Mouse (Mus musculus) E14TG2a.4 (cell line): ENCODE data around the gene Tmem262.
"Not testable (repeated sequence)": the region's sequence is repeated elsewhere in the genome, so short reads cannot be mapped to it uniquely, and the experiment has no call there.

Experiments used
- H3K27me3 ChIP-seq: 2 replicates; pipeline ENCODE4 v1.6.1; 2014; ENCODE audit warnings: low read length, control low read depth; ENCODE audit not compliant: insufficient read depth
- H3K36me3 ChIP-seq: 2 replicates; pipeline ENCODE4 v1.6.1; 2014; ENCODE audit warnings: low read length, control low read depth; ENCODE audit not compliant: insufficient read depth
- H3K4me1 ChIP-seq: replicated peaks from 2 replicates; pipeline ENCODE4 v1.6.1; 2014; ENCODE audit warnings: low read depth, low read length, control low read depth
- H3K4me3 ChIP-seq: replicated peaks from 2 replicates; pipeline ENCODE4 v1.5.1; 2014; ENCODE audit warnings: mild to moderate bottlenecking, low read length
- H3K9me3 ChIP-seq: 2 replicates; pipeline ENCODE4 v1.6.1; 2014; ENCODE audit warnings: low read length, control low read depth
- CTCF ChIP-seq: conservative IDR thresholded peaks from 2 replicates; pipeline ENCODE4 v1.5.1; 2014; ENCODE audit warnings: low read length
- NANOG ChIP-seq: IDR thresholded peaks from 2 replicates; pipeline ENCODE4 v1.6.1; 2014; ENCODE audit warnings: borderline replicate concordance, low read length, mixed read lengths
- POU5F1 ChIP-seq: IDR thresholded peaks from 2 replicates; pipeline ENCODE4 v1.6.1; 2014; ENCODE audit warnings: low read length, borderline replicate concordance

Tmem262 gene

GRCm38 (mm10) chr19:6079983-6080480 is at the start of gene Tmem262:
Tmem262 (plus strand) TSS chr19:6080033.
- H3K4me1 ChIP-seq: peaks cover 57% of the 10 kb centered on the region
- H3K4me3 ChIP-seq: no peak within 1 kb of the TSS
- H3K36me3 ChIP-seq: peaks cover 64% of the 10 kb centered on the region
- no peaks in the 10 kb centered on the region for H3K27me3 ChIP-seq
- TF ChIP-seq NANOG: no peak
- no peak for TF ChIP-seq CTCF
- TF ChIP-seq POU5F1: no peak
- H3K9me3 ChIP-seq: no peaks in the 10 kb centered on the region

DNA sequence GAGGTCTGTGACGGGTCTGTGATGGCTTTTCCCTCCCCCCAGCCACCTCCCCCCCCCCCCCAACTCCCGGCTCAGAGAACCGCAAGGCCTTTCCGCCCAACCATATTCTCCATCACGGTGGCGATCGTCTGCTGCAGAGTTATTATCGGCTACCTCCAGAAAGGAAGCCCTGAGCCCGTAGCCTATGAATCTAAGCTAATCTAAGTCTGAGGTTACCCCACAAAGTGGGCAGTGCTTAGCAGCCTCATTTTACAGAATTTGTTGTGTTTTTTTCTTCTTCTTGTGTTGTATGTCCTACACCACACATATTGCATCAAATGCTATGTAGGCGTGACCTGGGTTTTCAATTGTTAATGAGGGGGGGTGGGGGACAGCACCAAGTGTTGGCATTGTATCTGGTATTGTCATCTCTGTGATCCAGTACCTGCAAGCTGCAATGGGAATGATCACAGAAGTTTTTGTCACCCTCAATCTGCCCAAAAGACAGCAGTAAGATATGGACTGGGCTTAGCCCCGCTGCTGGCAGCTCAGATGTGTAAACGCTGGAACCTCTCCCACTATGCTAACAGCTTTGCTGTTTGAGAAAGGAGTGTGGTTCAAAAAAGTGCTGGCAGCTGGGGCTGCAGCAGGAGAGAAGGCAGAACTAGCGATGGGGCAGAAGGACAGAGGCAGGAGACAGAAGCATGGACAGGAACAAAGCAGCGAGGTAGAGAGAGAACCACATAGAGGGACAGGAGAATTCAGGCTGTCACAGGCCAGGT is 49.1 kb upstream of the Tmem262 start:
- TF ChIP-seq POU5F1 (no peak), NANOG (no peak), CTCF (no peak)
- peaks cover 40% of the 10 kb centered on the region for H3K4me1 ChIP-seq
- H3K9me3 ChIP-seq: no peaks in the 10 kb centered on the region
- H3K4me3 ChIP-seq: peak overlapping the region; percentile 10; the same call in 1 of the 2 replicates
- no peaks in the 10 kb centered on the region for H3K36me3 ChIP-seq
- peaks cover 3% of the 10 kb centered on the region; the same call in 1 of the 2 replicates for H3K27me3 ChIP-seq

DNA sequence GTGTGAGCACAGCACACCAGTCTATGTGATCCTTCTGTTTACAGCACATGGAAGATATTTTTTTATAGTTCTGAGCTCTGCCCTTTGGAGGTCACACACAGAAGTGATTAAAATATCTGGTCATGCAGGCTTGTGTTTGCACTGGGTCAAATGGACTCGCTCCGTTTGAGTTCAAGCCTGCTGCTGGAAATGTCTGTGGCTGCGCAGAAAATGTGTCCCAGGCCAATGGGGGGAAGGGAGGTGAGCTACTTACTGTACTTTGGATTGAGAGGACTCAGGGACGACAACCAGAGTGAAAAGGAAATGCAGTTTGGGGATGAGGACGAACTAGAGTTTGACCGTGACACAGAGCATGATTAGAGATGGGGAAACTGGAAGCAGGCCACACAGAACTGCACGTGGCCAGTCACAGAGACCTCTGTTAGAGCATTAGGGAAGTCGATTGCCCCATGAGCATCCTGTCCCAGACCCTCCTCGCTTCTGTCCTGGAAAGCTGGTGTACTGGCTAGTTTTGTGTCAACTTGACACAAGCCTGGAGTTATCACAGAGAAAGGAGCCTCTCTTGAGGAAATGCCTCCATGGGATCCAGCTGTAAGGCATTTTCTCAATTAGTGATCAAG is 43.8 kb upstream of the Tmem262 start:
- no peak for TF ChIP-seq CTCF
- TF ChIP-seq NANOG: no peak
- no peak for TF ChIP-seq POU5F1
- peaks cover 3% of the 10 kb centered on the region; the same call in 1 of the 2 replicates for H3K27me3 ChIP-seq
- H3K4me3 ChIP-seq: no peak overlapping the region
- H3K36me3 ChIP-seq: no peaks in the 10 kb centered on the region
- no peaks in the 10 kb centered on the region for H3K9me3 ChIP-seq
- peaks cover 8% of the 10 kb centered on the region for H3K4me1 ChIP-seq

DNA sequence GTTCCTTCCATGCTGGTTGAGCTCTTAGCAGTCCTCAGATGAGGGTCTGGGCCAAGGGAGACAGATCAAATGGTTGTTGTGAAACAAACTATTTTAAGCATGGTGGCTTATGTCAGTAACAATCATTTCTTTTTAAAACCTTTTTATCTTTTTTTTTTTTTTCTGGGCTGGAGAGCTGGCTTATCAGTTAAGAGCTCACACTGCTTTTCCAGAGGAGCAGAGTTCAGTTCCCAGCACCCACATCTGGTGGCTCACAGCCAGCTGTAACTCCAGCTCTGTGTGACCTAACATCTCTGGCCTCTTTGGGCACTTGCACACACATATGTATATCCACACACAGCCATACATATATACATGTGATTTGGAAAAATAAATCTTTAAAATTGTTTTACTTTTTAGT is 42.1 kb upstream of the Tmem262 start:
- TF ChIP-seq NANOG (no peak), CTCF (no peak), POU5F1 (no peak)
- H3K4me3 ChIP-seq: no peak overlapping the region
- no peaks in the 10 kb centered on the region for H3K9me3 ChIP-seq
- peaks cover 16% of the 10 kb centered on the region for H3K4me1 ChIP-seq
- peaks cover 1% of the 10 kb centered on the region; the same call in 1 of the 2 replicates for H3K27me3 ChIP-seq
- H3K36me3 ChIP-seq: no peaks in the 10 kb centered on the region

- TF ChIP-seq NANOG (no peak), POU5F1 (no peak), CTCF (no peak)
Observed at GRCm38 (mm10) chr19:6038326-6038725, 41.5 kb upstream of the Tmem262 start.

GRCm38 (mm10) chr19:6040002-6040401 is 39.8 kb upstream of the Tmem262 start:
- H3K4me3 ChIP-seq: no peak overlapping the region
- H3K27me3 ChIP-seq: no peaks in the 10 kb centered on the region; the same call in 1 of the 2 replicates
- H3K9me3 ChIP-seq: no peaks in the 10 kb centered on the region
- TF ChIP-seq CTCF: no peak
- no peak for TF ChIP-seq POU5F1
- no peak for TF ChIP-seq NANOG
- no peaks in the 10 kb centered on the region for H3K36me3 ChIP-seq
- H3K4me1 ChIP-seq: peaks cover 19% of the 10 kb centered on the region

More at GRCm38 (mm10) chr19:6038326-6038725, 41.5 kb upstream of the Tmem262 start:
- Histone ChIP-seq H3K27me3 (no peaks in the 10 kb centered on the region; the same call in 1 of the 2 replicates), H3K9me3 (no peaks in the 10 kb centered on the region), H3K4me1 (peaks cover 17% of the 10 kb centered on the region), H3K36me3 (no peaks in the 10 kb centered on the region), H3K4me3 (no peak overlapping the region)

GRCm38 (mm10) chr19:6042293-6042692 is 37.5 kb upstream of the Tmem262 start:
- Histone ChIP-seq H3K27me3 (no peaks in the 10 kb centered on the region; the same call in 1 of the 2 replicates), H3K4me1 (peaks cover 30% of the 10 kb centered on the region), H3K9me3 (no peaks in the 10 kb centered on the region), H3K4me3 (0 out of 2 replicates have a peak overlapping the region, but pooled peaks have one; percentile 23), H3K36me3 (no peaks in the 10 kb centered on the region)
- TF ChIP-seq POU5F1: no peak
- TF ChIP-seq CTCF: no peak
- TF ChIP-seq NANOG: no peak

- peak; percentile 13; the same call in 1 of the 2 replicates for TF ChIP-seq CTCF
- H3K4me3 ChIP-seq, H3K9me3 ChIP-seq, H3K27me3 ChIP-seq: not testable (repeated sequence)
- peaks cover 16% of the 10 kb centered on the region for H3K36me3 ChIP-seq
- H3K4me1 ChIP-seq: peaks cover 45% of the 10 kb centered on the region
Observed at GRCm38 (mm10) chr19:6044102-6044501, 35.7 kb upstream of the Tmem262 start.
